Mouse (Mus musculus) bone marrow macrophage, adult 2 months (primary cell): ENCODE results near the gene Sox8.

Source experiments
- CTCF ChIP-seq: IDR thresholded peaks from 2 replicates; pipeline ENCODE4 v1.5.1; 2012; ENCODE audit warnings: low read depth, mild to moderate bottlenecking, low read length, moderate library complexity
- POLR2A ChIP-seq: IDR thresholded peaks from 2 replicates; pipeline ENCODE4 v1.6.1; 2012; ENCODE audit warnings: mild to moderate bottlenecking, low read depth, low read length, borderline replicate concordance

DNA sequence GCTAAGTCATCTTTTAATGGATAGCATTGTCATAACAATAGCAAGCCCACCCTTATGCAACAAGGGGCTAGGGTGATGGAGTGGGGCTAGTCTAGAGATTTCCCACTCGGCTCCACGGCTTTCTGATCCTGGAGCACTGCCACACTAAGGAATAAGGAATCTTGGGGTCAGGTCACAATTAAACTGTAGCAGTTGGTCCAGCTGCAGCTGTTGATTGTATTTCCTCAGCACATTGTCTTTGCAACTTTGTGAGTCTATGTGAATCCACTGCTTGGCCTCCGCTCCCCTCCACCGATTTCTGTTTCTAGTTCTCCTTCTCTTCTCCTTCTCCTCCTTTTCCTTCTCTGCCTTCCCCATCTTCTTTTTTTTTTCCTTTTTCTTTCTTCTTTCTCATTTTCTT, 12.6 kb upstream of the Sox8 start:
- no peak for TF ChIP-seq CTCF
- no peak for TF ChIP-seq POLR2A
